Mouse (Mus musculus) thymus, postnatal 25 days (tissue): ENCODE data around the gene Ugt2b5.
"Not testable (repeated sequence)": the region's sequence is repeated elsewhere in the genome, so short reads cannot be mapped to it uniquely, and the experiment has no call there.

Experiments used
- DNase-seq: peaks from one replicate; pipeline ENCODE4 v3.0.0; 2022

The Ugt2b5 gene

DNA sequence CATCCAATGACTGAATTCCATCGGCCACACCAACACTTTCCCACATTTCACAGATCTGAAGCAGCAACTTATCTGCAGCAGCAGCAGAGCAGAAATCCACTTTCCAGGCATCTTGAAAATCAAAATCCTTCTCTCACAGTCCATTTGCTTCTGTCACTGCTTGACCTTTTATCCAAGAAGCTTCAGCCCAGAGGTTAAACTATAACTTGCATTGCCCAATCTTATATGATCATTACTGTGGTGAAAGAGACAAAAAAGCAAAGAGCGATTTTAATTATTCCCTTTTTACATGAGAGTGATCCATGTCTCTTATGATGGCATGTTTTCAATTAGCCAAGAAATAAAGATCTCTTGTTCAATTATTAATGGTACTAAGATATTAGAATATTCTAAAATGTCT, at the start of gene Ugt2b5:
TSS of gene Ugt2b5 (minus strand) at position 123 of the 400 bp plus-strand sequence.
- not testable (repeated sequence) for DNase-seq

DNA sequence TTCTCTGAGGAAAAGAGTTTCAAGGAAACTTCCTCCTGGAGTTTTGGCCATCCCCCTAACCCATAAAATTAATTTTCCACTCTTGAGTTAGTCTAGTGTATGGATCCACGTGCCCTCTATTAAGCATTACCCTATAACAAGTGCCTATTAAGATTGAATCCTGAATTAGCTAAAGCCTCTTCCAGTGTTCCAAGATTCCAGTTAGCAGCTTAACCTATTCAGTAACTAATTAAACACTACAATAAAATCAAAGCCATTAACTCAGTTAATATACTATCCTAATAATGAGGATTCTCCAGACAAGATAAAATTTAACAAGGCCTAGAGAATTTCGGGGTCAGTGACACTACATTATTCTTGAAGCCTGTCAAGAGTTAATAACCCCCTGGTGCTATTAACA, 35.7 kb upstream of the Ugt2b5 start:
- not testable (repeated sequence) for DNase-seq

DNA sequence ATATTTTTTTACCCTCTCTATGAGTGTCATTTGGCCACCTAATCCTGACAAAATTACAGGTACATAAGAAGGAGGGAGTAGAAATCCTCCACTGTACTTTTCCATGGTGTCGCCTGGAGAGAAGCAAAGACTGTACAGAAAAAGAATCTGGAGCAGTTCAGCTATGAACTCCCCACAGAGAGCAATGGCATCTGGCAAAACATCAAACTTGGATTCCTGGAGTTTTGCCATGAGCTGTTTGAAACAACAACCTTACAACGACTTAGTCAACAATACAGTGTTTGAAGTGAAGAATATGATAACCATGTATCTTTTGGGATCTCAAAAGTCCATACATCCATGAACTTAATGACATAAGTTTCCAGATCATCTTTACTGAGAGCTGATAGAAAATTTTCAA, 34.6 kb upstream of the Ugt2b5 start:
- no peak for DNase-seq

DNA sequence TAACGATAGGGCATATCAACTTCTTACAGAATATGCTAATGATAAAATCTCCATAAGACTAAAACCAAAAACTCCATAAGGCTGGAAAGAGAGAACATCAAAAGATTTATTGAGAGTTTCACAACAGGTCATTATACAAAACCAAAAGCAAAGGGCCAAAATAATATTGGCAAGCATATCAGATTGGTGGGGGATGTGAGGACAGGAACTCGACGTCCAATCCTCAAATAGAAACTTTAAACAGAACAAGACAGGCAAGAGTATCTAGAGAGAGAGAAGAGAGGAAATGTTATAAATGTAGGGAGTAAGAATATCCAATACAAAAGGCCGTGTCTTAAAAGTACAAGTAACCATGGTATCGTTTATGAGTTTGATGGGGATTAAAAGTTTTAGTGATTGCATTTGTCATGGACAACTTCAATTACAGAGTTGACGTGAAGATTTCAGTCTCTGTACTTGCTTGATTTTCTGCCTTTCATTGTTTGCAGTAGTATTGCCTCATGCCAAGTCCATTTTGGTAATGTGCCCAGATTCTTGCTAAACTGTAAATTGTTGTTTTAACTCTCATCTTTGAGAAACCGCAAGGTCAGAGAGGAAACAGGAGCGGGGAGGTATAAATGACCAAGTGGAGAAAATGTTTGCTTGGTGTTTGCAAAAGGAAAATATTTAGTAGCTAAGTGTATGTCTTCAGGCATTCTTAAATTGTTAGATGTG, 7.8 kb upstream of the Ugt2b5 start:
- DNase-seq = no peak

DNA sequence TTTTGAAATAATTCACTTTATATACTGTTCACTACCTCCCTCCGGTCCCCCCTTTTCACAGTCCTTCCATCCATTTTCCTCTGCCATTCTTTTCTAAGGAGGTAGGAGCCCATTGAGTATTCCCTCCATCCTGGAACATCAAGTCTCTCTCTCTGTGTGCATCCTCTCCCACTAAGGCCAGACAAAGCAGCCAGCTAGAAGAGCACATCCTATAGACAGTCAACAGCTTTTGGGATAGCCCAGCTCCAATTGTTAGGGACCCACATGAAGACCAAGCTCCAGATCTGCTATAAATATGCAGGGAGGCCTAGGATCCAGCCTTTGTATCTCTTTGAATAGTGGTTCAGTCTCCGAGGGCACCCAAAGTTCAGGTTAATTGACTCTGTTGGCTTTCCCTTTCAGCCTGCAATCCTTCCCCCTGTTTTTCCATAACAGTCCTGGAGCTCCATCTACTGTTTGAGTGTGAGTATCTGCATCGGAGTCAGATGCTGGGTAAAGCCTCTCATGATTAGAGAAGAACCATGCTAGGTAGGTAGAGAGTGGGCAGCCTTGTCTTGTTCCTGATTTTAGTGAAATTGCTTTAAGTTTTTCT, 2.8 kb upstream of the Ugt2b5 start:
- DNase-seq = no peak

DNA sequence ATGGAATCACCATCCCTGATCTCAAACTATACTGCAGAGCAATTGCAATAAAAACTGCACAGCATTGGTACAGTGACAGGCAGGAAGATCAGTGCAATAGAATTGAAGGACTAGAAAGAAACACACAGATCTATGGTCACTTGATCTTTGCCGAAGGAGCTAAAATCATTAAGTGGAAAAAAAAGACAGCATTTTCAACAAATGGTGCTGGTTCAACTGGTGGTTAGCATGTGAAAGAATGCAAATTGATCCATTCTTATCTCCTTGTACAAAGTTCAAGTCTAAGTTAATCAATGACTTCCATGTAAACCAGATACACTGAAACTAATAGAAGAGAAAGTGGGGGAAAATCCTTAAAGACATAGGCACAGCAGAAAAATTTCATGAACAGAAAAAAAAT, 36.4 kb downstream of the Ugt2b5 start:
- DNase-seq = not testable (repeated sequence)

DNA sequence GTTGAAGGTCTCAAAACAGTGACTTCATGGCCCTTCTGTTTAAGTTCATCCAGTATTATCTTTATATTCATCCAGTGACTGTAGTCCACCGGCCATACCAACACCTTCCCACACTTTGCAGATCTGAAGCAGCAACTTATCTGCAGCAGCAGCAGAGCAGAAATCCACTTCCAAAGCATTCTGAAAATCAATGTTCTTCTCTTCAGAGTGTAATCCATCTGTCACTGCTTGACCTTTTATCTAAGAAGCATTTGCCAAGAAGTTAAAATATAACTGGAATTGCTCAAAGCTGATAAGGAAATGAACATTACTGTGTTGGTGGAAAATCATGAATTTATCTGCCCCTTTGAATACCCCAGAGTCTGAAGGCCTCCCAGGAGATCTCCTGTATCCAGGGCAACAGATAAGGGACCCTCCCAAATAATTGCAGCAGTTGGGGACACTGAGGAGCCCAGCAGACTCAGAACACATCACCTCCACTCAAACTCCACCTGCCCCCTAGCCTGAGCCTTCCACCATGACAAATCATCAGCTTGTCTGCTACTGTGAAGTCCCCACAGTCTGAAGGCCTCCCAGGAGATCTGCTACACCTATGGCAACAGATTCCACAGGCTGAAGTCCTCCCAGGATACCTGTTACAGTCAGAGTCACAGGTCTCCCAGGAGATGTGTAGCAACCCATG, 47.6 kb downstream of the Ugt2b5 start, which contains the start of gene Ugt2b36:
TSS of gene Ugt2b36 (minus strand) at position 210 of the 682 bp plus-strand sequence.
- no peak for DNase-seq

DNA sequence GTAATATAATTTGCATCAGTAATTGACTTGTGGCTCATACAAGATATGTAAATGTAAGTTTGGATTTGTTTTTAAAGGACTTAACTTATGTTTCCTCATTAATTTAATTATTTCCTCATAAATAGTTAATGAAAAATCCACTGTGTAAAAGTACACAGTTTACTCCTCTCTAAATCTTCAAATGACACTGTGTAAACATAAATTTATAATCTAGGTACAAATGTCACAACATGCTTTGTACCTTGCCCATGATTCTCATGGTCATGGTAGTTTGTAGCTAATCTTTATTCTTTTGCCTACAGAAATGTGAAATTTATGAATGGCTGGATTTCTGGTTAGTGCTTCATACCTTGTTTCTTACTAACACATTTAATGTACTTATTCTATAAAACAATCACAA, 49.0 kb downstream of the Ugt2b5 start:
- no peak for DNase-seq

DNA sequence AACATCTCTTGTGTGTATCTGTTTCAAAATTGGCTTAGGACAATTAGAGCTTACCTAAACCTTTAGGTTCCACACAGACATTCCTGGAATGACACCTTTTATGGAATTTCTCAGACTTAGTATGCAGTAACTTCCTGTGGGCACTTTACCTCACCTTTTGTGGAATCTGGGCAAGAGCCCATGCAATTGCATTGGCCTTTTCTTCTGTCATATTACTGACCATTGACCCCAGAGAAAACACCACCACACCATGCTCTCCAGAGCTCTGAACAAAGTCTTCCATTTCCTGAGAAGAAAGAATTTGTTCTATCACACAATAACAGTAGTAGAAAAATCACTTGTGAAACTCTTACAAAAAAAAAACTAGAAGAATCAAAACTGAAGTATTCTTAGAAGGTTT, 50.9 kb downstream of the Ugt2b5 start:
- no peak for DNase-seq

DNA sequence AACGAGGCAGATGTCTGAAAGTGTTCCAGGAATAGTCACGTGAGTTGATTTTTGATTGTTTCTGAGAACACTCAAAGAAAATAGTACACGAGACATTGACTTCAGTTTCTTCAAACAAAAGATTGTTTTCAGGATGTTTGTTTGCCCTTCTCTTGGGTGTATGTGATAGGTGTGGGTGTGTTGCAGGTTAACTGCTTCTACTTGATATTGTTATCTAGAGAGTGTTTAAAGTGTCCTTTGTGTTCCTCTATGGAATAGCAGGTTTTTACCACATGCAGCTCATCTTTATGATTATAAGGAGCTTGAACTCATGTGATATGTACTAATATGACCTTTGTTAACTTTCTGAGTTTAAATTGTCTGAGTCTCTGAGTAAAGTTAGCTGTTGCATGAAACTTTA, 53.8 kb downstream of the Ugt2b5 start:
- DNase-seq = no peak
